In genomic region chr8:125254188-125255005, GRCm38 (mm10) we compare ENCODE assay signal across 8 mouse cellular contexts.
DNase-seq lines count a peak whose midpoint lies in the region; ATAC-seq and TF ChIP-seq lines count a peak whose summit lies in the region.

No protein-coding gene starts in this region.

- H3K4me3 ChIP-seq in embryonic facial prominence, embryonic 10.5 days: peak overlapping the region; percentile 61
- H3K4me3 ChIP-seq in limb, embryonic 10.5 days: peak overlapping the region; percentile 49
- H3K4me3 ChIP-seq in midbrain, embryonic 12.5 days: peak overlapping the region; percentile 36
- H3K4me3 ChIP-seq in small intestine, adult 2 months (ENCODE audit: low read depth, low read length): peak overlapping the region; percentile 44

- no peaks in the 10 kb centered on the region for H3K36me3 ChIP-seq in embryonic facial prominence, embryonic 10.5 days (replicated peaks)
- H3K36me3 ChIP-seq in limb, embryonic 10.5 days: no peaks in the 10 kb centered on the region
- H3K36me3 ChIP-seq in midbrain, embryonic 12.5 days: no peaks in the 10 kb centered on the region
- no peaks in the 10 kb centered on the region for H3K36me3 ChIP-seq in small intestine, adult 2 months (ENCODE audit: control insufficient read depth, insufficient read depth, low read length)

- no peak for TF ChIP-seq CTCF in small intestine, adult 2 months (IDR thresholded peaks at IDR 0.05; ENCODE audit: extremely low read depth, insufficient read length, insufficient replicate concordance, low read depth, low read length)

- peak overlapping the region; percentile 57 for H3K4me2 ChIP-seq in midbrain, embryonic 12.5 days (replicated peaks)

- DNase-seq in adrenal gland, postnatal 14 days: peak; percentile 85
- peak; percentile 91 for DNase-seq in embryonic facial prominence, embryonic 10.5 days (ENCODE audit: low spot score)
- peak; percentile 88 to 90 for DNase-seq in heart, adult 18-20 months
- DNase-seq in kidney, adult 18-20 months: peak; percentile 77
- DNase-seq in limb, embryonic 10.5 days (ENCODE audit: low spot score): peak; percentile 78

- peak; percentile 84 for ATAC-seq in midbrain, embryonic 12.5 days (ENCODE audit: low FRiP score, low read depth)
- ATAC-seq in erythroid progenitor cell, adult 5-6 weeks (replicated peaks; ENCODE audit: low FRiP score, poor library complexity, severe bottlenecking): no peak

- H3K4me1 ChIP-seq in embryonic facial prominence, embryonic 10.5 days: peaks cover 39% of the 10 kb centered on the region
- H3K4me1 ChIP-seq in limb, embryonic 10.5 days: peaks cover 32% of the 10 kb centered on the region
- peaks cover 27% of the 10 kb centered on the region for H3K4me1 ChIP-seq in midbrain, embryonic 12.5 days
- no peaks in the 10 kb centered on the region for H3K4me1 ChIP-seq in small intestine, adult 2 months (ENCODE audit: control insufficient read depth, insufficient read depth, insufficient read length, low read length)

- H3K9me3 ChIP-seq in embryonic facial prominence, embryonic 10.5 days: no peaks in the 10 kb centered on the region
- H3K9me3 ChIP-seq in limb, embryonic 10.5 days (replicated peaks): no peaks in the 10 kb centered on the region
- no peaks in the 10 kb centered on the region for H3K9me3 ChIP-seq in midbrain, embryonic 12.5 days

- peak overlapping the region; percentile 49 for H3K9ac ChIP-seq in midbrain, embryonic 12.5 days (replicated peaks)

- no peak for TF ChIP-seq POLR2A in small intestine, adult 2 months (IDR thresholded peaks at IDR 0.05; ENCODE audit: low read depth, low read length)

- 11% methylated on average over 23 of the region's 23 CpGs for WGBS in embryonic facial prominence, embryonic 10.5 days
- 41% methylated on average over 23 of the region's 23 CpGs for WGBS in limb, embryonic 10.5 days
- 6% methylated on average over 23 of the region's 23 CpGs for WGBS in midbrain, embryonic 12.5 days
- WGBS in small intestine, adult 2 months: 32% methylated on average over 23 of the region's 23 CpGs

- H3K27me3 ChIP-seq in embryonic facial prominence, embryonic 10.5 days (replicated peaks; ENCODE audit: low read depth, poor library complexity, severe bottlenecking): no peaks in the 10 kb centered on the region
- no peaks in the 10 kb centered on the region for H3K27me3 ChIP-seq in limb, embryonic 10.5 days (ENCODE audit: low read depth, poor library complexity, severe bottlenecking)
- peaks cover 13% of the 10 kb centered on the region for H3K27me3 ChIP-seq in midbrain, embryonic 12.5 days
- H3K27me3 ChIP-seq in small intestine, adult 2 months (ENCODE audit: control insufficient read depth, insufficient read depth, low read length): no peaks in the 10 kb centered on the region

- H3K27ac ChIP-seq in embryonic facial prominence, embryonic 10.5 days (replicated peaks): peak overlapping the region; percentile 94
- peak overlapping the region; percentile 89 for H3K27ac ChIP-seq in limb, embryonic 10.5 days
- H3K27ac ChIP-seq in midbrain, embryonic 12.5 days (replicated peaks): peak overlapping the region; percentile 95
- no peak overlapping the region; the same call in 1 of the 2 replicates for H3K27ac ChIP-seq in small intestine, adult 2 months (ENCODE audit: insufficient read depth, low read depth, low read length)
